Mouse (Mus musculus) gastrocnemius, adult 2 months (tissue): Measurements from ENCODE around the gene Ugdh. TPM values are rescaled to one million over a fixed set of nuclear protein-coding genes. Genes with fewer than 3 reads are reported as not detected.
A peak's percentile ranks its signal among the peaks of the same experiment; 100 is the strongest.
"Not testable (repeated sequence)": the region's sequence is repeated elsewhere in the genome, so short reads cannot be mapped to it uniquely, and the experiment has no call there.

Experiments used
- DNase-seq: peaks from one replicate; pipeline ENCODE4 v3.0.0; 2022
- H3K27ac ChIP-seq: fragments of 200-600 bp; 2 replicates; pipeline ENCODE4 v1.8.1; 2022; ENCODE audit warnings: mild to moderate bottlenecking
- H3K4me3 ChIP-seq: fragments of 200-600 bp; 2 replicates; pipeline ENCODE4 v1.8.1; 2022; ENCODE audit warnings: mild to moderate bottlenecking, moderate library complexity
- CTCF ChIP-seq: fragments of 200-600 bp; IDR thresholded peaks from 2 replicates; pipeline ENCODE4 v1.8.1; 2022; ENCODE audit warnings: antibody characterized with exemption, mild to moderate bottlenecking, moderate library complexity
- intact Hi-C: fragments of 180-260 bp; cut with DNase I; formaldehyde crosslinking; loops from one replicate; pipeline ENCODE4 v1.15.1; 2025
- long read RNA-seq, 2 experiments: library from polyadenylated mRNA; stranded (forward); transcript quantifications; one replicate each; pipeline ENCODE4 v2.0.0; 2021
- total RNA-seq, 2 experiments: library from RNA; stranded (reverse); gene quantifications; 2 replicates each; pipeline ENCODE4 v1.2.3; 2021

The Ugdh gene
- total RNA-seq = 10 to 100 TPM in 1 of 2 experiments, 1 to 10 TPM in 1; 5.8 to 12.0 TPM
- long read RNA-seq, experiment 1, transcript Ugdh-201 (12 exons, 2,550 nt) = major isoform, 22 of 27 reads
- long read RNA-seq, experiment 1, partial matches to known transcripts = 2 of 27 reads
- long read RNA-seq, experiment 1, other reads (novel, unspliced or antisense) = 3 of 27 reads
- long read RNA-seq, experiment 2, partial matches to known transcripts = 0 of 5 reads
- long read RNA-seq, experiment 2, other reads (novel, unspliced or antisense) = 1 of 5 reads

DNA sequence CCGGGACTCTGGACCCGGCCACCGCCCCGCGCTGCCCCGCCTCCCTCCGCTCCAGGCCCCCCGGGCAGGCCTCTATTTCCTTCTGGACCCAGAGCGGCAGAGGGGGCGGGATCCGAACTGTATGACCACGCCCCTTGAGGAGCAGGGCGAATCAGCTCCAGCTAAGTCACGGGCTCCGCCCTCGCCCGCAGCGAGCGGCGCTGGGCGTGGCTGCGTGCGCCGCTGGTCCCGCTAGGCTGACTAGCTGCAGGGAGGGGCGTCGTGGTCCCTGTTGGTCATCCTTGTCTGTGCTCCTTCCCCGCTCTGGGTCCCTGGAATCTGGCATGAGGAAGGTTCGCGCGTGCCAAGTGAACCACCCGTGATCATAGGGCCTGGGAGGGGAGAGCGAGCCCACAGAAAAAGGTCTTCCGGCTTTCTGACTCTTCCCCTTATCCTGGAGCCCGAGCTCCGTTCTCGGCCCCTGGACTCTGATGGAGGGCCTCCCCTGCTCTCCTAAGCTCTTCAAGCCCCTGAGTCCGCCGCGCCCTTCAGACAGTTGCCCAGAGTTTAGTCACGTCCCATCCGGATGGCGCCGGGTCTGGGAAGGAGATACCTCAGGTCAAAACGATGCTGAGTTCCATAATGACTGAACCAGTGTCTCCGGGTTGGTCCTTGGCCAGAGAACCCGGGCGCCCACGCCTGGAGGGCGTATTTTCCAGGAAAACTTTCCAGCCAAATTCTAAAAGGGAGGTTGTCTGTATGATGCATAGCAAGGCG lies at the start of gene Ugdh:
TSS of gene Ugdh (minus strand) at position 144 of the 756 bp plus-strand sequence.
- TF ChIP-seq CTCF = no peak
- peak; percentile 99 for DNase-seq
- Histone ChIP-seq H3K4me3 (peak within 1 kb of the TSS; percentile 96), H3K27ac (peak within 1 kb of the TSS; percentile 96)
- intact Hi-C loops = loop anchor here (2.0 kb wide), 1 partner anchor 57 kb away; the partner anchor contains the start of gene Gm43552

DNA sequence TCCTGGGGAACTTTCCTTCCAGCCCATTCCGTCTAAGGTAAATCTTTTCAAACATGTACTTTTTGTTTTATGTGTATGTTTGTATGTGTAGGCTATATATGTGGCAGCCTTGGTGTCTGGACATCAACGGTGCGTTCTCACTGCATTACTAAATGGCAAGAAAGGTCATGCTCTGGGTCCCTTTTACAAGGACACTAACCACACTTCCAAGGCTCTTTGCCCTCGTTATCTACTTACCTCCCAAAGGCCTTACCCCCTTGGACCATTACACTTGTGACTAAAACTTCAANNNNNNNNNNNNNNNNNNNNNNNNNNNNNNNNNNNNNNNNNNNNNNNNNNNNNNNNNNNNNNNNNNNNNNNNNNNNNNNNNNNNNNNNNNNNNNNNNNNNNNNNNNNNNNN lies 47.2 kb upstream of the Ugdh start:
- intact Hi-C loops = no loop called here
- Histone ChIP-seq H3K27ac (no peak overlapping the region), H3K4me3 (no peak overlapping the region)
- no peak for DNase-seq
- TF ChIP-seq CTCF = no peak

DNA sequence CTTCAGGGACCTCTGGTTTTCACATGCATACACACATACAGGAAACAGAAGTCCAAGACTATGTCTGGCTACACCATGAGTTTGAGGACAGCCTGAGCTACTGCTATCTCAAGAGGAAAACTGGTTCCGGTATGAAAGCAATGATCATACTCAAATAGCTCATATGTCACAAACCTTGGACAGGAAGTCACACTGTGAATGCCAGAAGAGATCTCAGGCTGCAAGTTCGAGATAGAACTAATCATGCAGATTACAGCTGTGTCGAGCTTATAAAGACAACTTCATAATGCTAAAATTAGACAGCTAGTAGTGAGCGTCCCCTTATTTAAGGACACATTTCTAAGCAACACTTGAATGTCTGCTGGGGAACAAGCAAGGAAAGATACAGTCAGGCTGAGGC lies 44.8 kb upstream of the Ugdh start:
- Histone ChIP-seq H3K27ac (peak overlapping the region; percentile 64), H3K4me3 (no peak overlapping the region)
- intact Hi-C loops = no loop called here
- no peak for DNase-seq
- no peak for TF ChIP-seq CTCF

DNA sequence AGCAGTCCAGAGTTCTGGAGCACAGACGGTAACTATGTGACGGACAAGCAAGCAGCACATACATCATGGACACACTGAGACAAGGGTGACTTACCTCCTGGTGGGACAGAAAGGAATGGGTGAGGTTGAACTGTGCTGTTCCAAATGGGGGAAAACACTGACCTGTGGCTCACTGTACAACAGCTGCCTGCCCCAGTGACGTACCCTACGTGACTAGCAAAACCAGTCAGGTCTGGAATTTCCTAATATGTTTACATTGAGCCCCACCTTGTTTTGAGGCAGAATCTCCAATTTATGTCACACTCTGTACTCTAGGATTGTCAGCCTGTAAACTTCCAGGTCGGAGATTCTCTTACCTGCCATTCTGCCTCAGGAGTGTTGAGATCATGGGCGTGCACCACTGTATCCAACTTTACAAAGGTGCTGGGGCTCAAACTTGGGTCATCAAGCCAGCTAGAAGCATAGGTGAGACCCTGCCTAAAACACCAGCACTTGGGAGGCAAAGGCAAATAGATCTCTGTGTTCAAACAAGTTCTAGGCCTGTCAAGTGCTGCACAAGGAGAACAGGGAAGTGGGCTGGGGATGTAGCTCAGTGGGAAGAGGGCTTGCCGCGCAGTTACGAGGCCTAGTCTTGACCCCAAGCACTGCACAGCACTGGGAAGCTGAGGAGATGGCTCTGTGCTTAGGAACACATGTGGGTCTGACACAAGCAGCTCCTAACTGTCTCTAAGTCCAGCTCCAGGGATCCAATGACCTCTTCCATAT lies 44.1 kb upstream of the Ugdh start:
- H3K27ac ChIP-seq = peak overlapping the region; percentile 64
- DNase-seq = no peak
- no peak for TF ChIP-seq CTCF
- intact Hi-C loops = no loop called here
- H3K4me3 ChIP-seq = no peak overlapping the region

DNA sequence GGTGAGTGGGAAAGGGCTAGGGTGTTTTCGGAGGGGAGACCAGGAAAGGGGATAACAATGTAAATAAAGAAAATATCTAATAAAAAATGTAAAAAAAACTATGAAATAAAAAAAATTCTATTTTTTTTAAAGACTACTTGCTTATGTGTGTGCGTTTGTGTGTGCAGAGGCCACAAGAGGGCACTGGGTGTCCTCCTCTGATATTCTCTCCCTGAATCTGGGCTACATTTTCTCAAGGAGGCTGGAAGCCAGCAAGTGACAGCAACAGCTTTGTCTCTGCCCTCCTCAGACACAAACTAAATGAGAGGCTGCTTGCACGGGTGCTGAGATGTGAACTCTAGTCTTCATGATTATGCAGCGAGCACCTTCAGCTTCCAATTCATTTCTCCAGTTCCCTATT lies 42.5 kb upstream of the Ugdh start:
- Histone ChIP-seq H3K27ac (peak overlapping the region; percentile 28; the same call in 1 of the 2 replicates), H3K4me3 (no peak overlapping the region)
- TF ChIP-seq CTCF = peak; percentile 63
- peak; percentile 70 for DNase-seq
- intact Hi-C loops = no loop called here

GRCm38 (mm10) chr5:65476739-65477138 lies 41.0 kb upstream of the Ugdh start:
- intact Hi-C loops, DNase-seq, H3K4me3 ChIP-seq: not testable (repeated sequence)

DNA sequence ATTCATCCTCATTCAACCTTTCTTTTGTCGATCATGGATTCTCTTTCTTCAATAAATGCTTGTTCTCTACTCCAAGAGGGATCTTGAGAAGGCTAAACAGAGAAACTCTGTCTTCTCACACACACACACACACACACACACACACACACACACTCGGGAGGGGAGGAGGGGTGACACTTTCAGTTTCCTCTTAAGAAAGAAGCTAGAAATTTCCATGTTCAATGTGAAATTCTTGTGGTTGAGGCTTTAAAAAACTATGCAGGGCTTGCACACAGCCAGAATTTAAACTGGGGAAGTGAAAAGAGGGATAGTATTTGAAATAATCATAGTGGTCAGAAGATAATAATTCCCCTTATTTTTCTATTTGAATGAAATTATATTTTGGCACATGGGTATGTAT lies 40.1 kb upstream of the Ugdh start:
- intact Hi-C loops = no loop called here
- no peak for TF ChIP-seq CTCF
- H3K27ac ChIP-seq = peak overlapping the region; percentile 38; the same call in 1 of the 2 replicates
- H3K4me3 ChIP-seq = no peak overlapping the region
- DNase-seq = no peak

More at GRCm38 (mm10) chr5:65476739-65477138, 41.0 kb upstream of the Ugdh start:
- H3K27ac ChIP-seq = not testable (repeated sequence)

- Histone ChIP-seq H3K4me3 (no peak overlapping the region), H3K27ac (peak overlapping the region; percentile 28; the same call in 1 of the 2 replicates)
- no peak for DNase-seq
- intact Hi-C loops = no loop called here
- TF ChIP-seq CTCF = no peak
These were observed 34.0 kb upstream of the Ugdh start for GRCm38 (mm10) chr5:65469766-65470165.

DNA sequence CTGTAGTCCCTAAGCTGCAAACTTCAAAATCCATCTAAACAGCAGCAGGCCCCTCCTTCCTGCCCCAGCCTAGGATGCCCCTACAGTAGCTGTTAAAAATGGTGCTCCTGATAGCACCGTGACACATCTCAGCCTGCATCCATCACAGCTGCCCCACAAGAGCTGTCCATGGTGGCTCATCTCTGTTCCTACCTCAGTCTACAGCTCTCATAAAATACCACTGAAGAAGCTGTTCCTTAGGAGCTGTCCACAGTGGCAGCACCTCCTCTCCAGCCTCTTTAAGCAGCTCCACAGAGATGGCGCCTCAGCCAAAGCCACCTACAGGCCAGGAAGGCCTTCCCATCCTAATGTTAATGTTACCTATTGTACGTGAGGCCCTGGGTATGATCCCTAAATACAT lies 31.2 kb upstream of the Ugdh start:
- H3K4me3 ChIP-seq = no peak overlapping the region
- intact Hi-C loops = no loop called here
- DNase-seq = no peak
- H3K27ac ChIP-seq = no peak overlapping the region
- TF ChIP-seq CTCF = no peak

DNA sequence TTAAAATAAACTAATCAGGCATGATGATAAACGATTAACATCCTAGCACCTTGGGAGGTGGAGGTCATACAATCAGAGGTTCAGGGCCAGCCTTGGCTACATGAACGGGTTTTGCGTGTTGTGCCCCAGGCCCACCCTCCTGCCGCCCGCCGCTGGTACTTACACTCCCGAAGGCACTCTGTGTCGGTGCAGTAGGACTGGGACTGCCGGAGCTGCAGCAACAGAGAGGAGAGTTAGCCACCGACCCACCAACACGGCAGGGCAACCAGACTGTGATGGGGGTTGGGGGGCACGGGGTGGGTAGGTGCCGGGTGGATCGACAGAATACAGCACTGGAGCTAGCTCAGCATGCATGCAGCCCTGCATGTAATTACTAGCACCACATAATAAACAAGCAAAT lies 24.6 kb upstream of the Ugdh start:
- Histone ChIP-seq H3K4me3 (no peak overlapping the region), H3K27ac (peak overlapping the region; percentile 89)
- intact Hi-C loops = no loop called here
- no peak for DNase-seq
- no peak for TF ChIP-seq CTCF

DNA sequence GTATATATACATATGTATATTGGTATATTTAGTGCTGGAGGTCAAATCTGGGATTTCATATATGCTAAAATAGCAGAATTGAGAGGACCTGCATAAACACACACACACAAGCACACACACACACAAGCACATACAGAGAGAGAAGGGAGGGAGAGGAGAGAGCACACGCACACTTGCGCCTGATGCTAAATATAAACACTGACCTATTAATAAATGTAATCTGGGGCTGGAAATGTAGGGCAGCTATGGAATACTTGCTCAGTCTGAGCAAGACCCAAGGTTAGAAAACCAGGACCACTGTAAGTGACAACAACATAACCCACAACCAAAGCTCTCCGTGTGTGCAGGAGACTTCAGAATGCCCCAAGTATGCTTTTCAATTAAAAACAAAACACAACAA lies 23.7 kb upstream of the Ugdh start:
- Histone ChIP-seq H3K27ac (peak overlapping the region; percentile 89), H3K4me3 (peak overlapping the region; percentile 42)
- TF ChIP-seq CTCF = no peak
- intact Hi-C loops = no loop called here
- no peak for DNase-seq

DNA sequence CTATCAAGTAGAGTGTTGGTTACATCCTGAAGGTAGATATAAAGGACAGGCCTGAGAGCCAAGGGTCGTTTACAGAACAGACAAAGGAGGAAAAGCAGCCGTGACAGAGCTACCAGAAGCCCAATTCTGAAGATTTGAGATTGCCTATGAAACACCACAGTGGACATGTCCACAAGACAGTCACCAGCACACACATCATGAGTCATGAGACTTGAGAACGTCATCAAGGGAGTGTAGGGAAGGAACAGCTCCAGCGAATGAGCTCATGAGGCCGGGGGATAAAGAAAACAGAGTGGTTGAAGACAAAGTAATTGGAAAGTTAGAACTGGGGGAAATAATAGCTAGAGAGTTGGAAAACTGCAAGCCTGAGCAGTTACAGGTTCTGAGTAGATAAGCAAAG lies 22.1 kb upstream of the Ugdh start:
- DNase-seq = no peak
- peak overlapping the region; percentile 89 for H3K27ac ChIP-seq
- intact Hi-C loops = no loop called here
- no peak for TF ChIP-seq CTCF
- no peak overlapping the region for H3K4me3 ChIP-seq
